Mouse (Mus musculus): ENCODE measurements around the gene Naa80. TPM values are rescaled to one million over a fixed set of nuclear protein-coding genes. Genes with fewer than 3 reads are reported as not detected.

The Naa80 gene
- total RNA-seq, 2 experiments from 2014 or later = 9.3 to 15.4 TPM

DNA sequence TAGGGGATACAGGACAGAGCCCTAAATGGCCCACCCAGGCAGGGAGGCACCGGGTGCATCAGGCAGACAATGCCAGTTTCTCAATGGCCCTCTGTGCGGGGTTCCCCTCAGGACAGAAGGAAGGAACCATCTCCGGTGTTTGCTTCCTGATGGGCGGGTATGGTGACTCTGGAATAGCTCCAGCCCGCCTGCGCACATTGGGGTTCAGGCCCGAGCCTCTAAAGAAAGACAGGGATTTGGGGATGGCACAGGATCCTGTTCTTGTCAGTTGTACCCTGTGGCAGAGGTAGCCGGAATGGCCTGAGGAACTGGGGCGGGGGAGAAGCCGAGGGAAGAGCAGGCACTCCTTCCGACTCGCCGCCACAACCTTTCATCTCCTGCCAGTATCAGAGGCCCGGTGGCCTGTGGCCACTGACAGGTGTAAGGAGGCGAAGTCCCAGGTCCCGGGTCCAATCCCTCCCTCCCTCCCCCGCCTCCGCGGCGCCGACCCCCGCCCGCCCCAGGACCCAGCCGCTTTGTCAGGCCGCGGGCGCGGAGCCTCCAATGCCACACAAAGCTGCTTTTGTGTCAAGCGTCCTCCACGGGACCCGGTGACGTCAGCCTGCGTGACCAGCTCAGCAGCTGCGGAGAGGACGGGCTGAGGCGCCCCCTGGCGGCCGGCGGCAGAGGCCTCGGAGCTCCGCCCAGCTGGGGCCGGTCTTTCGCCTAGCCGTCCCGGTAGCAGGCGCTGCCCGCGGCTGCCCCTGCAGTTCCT is 33.7 kb downstream of the Naa80 start:
- peak; percentile 90 for ATAC-seq (replicated peaks; ENCODE audit: poor library complexity)

DNA sequence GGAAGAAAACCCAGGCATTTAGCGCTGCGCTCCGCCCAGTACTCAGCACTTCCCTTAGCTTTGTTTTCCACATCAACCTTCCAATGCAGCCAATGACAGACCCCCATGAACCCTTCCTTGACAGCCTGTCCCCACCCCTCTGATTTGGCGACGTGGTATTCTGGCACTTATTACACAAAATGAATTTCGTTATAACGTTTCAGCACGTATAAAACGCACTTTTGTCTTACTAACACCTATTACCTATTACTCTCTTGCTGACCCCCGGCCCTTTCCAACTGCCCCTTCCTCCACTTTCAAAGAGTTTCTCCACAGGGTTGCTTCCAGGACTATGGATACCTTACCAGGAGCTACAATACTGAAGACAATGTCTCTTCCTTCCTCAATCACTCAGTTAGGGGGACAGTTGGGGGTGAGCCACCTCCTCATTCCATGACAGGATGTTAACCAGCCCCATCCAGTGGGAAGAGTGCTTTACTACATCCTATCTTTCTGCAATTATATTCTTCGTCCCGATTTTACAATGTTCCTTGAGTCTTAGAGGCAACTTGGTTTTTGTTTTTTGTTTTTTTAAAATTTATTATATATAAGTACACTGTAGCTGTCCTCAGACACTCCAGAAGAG is 34.4 kb downstream of the Naa80 start:
- peak; percentile 18; the same call in 1 of the 2 replicates for ATAC-seq (replicated peaks; ENCODE audit: poor library complexity)

DNA sequence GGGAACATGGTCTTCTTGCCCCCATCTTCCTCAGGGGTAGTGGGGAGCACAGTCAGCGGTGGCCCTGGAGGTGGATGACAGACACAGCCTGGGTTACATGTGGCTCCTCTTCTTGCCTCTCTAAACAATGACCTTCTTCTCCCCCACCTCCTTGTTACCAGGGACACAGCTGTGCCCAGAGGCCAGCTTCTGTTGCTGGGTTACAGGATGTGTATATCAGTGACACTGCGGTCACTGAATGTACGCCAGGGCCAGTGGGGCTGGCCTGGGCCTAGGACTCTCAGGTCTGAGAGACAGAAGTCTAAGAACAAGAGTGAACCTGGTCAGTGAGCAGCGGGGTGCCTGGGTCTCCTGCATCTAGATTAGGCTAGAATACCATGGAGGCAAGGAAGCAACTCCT is 36.3 kb downstream of the Naa80 start:
- no peak for ATAC-seq (replicated peaks; ENCODE audit: poor library complexity)

DNA sequence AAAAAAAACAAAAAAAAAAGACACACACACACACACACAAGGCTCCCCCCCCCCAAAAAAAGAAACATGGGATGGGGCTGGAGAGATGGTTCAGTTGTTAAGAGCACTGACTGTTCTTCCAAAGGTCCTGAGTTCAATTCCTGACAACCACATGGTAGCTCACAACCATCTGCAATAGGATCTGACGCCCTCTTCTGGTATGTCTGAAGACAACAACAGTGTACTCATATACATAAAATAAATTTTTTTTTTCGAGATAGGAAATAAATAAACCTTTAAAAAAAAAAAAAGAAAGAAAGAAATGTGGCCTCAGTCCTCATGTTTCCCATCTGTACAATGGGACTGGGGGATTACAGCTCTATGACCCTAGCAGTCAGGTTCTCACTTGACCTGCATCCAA is 38.8 kb downstream of the Naa80 start:
- no peak for ATAC-seq (replicated peaks; ENCODE audit: poor library complexity)

DNA sequence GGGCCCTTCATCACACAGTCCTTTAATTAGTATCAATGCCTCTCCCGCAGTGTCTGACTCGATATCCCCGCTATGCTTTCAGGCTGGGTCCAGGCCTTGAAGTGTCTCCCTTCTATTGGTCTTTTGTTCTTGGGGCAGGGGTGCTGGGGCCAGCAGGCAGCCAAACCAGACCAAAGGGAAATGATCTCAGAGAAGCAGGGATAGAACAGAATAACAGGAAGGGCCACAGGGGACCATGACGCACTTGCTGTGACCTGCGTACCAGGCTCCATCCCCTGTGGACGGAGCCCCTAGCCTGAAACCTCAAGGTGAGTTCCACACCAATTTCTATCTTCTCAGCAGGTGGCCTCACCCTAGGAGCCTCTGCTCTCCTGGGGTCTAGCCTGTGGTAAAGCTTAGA is 39.4 kb downstream of the Naa80 start:
- ATAC-seq (replicated peaks; ENCODE audit: poor library complexity) = no peak

DNA sequence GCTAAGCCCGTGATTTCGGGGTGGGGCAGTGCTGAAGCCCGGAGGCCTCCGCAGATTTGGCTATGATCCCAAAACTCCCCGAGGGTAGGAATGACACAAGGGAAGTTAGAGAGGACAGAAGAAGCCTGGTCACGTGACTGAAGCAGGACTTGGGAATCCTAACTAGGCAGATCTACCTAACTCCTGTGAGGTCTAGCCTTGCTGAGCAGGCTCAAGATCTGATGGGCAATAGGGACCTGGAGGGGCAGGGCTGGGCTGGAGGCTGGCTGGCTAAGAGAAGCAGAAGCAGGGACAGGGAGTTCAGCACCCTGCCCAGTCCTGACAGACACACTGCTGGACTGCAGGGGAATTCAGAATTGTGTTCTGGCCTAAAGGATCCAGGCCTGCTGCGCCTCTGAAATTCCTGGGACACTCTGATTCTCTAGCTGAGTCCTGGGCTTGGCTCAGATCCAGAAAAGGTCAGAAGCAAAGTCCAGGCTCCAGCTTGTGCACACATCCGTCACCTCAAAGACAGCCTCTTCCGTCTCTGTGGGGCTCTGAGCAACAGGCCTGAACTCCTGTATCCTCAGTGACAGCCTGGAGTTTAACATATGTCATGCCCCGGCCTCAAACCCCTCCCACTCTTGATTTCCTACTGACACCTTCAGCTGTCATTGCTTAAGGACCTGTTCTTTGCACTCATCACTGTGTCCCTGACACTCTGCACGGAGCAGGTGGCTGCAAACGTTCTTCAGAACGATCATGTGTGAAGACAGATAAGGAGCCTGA is 40.3 kb downstream of the Naa80 start:
- ATAC-seq (replicated peaks; ENCODE audit: poor library complexity) = peak; percentile 60

DNA sequence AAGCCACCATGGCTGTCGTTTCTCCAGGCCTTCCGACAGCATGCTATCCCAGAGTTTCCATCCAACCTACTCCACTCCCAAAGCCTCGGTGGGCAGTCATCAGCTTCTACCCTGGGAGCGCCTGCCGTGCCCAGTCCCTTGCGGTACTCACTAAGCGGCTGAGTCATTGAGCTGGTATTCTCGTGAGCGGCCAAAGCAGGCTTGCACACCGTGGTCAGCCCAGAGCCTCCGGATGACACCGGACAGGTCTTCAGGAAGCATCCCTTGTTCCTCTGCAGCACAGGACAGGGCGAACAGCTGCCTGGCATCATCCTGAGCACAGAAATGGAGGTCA is 40.8 kb downstream of the Naa80 start:
- no peak for ATAC-seq (replicated peaks; ENCODE audit: poor library complexity)

DNA sequence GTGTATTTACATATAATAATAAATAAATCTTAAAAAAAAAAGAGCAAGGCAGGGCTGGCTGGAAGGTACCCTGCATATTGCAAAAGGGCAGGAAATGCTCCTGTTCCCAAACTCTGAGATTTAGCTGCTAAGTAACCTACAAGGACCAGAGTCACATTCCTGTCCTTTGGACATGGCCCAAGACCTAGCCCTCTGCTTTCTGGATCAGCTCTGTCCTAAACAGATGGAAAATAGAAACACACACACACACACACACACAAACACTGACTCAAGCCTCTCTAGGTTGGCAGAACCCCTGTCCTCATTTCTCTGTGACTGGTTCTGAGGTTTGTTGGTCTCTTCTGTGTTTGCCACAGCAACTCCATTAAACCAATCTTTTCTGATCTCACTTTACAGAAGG is 42.3 kb downstream of the Naa80 start:
- ATAC-seq (replicated peaks; ENCODE audit: poor library complexity) = no peak

DNA sequence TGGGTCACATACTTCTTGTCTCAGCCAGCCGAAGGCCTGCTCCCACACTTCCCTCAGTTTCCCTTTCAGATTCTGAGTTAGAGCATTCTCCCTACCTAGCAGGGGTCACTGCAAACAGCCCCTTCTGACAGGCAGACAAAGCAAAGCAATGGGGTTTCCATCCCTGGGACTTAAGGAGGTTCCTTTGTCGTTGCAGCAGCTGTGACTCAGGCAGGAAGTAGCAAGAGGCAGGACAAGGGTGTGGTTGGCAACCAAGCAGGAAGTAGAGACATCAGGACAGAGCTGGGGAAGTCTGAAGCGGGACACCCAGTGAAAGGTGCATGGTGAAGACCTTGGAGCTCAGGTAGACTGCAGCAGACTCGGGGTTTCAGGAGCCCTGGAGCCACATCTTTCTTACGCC is 45.9 kb downstream of the Naa80 start:
- ATAC-seq (replicated peaks; ENCODE audit: poor library complexity) = peak; percentile 55

DNA sequence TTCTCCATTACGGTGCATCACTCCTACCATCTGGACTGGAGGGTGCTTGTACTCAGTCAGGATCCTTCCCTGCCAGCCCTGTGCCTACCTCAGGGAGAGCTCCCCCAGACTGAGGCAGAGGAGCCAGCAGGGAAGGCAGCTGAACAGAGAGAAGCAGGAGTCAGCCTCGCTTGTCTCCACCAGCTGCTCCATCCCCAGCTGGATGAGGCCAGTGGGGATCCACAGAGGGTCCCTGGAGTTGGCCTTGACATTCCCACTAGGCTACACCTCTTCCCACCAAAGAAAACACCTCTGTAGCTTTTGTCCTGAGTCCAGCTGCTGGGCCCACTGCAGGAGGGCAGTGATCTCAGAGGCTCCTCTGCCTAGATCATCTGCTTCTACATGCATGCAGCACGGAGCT is 46.3 kb downstream of the Naa80 start:
- ATAC-seq (replicated peaks; ENCODE audit: poor library complexity) = no peak

DNA sequence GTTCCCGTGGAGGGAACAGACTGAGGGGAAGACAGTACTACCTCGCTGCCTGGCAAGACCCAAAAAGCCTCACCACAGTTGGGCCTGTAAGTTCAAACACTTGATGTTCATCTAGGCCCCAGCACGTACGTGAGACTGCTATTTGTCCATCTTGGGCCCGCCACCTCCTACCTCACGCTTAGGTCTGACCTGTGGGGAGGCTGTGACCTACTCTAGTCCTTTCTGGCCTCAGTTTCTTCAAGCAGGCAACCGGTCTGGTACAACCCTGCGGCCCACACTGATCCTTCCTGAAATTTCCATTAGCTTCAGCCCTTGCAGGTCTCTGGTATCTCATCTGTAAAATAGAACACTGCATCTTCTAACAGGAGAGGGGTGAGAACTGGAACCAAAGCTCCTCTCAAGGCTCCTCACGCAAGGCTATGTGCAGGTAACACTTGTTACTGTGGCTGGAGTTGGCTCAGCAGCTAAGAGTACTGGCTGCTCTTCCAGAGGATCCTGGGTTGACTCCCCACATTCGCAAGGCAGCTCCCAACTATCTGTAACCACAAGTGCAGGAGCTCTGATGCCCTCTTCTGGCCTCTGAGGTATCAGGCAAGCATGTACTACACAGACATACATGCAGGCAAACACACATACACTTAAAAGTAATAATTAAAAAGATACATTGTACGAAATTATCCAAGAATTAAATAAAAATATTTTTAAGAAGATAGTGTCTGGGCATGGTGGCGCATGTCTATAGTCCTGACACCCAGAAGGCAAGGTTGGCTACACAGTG is 46.9 kb downstream of the Naa80 start:
- no peak for ATAC-seq (replicated peaks; ENCODE audit: poor library complexity)

DNA sequence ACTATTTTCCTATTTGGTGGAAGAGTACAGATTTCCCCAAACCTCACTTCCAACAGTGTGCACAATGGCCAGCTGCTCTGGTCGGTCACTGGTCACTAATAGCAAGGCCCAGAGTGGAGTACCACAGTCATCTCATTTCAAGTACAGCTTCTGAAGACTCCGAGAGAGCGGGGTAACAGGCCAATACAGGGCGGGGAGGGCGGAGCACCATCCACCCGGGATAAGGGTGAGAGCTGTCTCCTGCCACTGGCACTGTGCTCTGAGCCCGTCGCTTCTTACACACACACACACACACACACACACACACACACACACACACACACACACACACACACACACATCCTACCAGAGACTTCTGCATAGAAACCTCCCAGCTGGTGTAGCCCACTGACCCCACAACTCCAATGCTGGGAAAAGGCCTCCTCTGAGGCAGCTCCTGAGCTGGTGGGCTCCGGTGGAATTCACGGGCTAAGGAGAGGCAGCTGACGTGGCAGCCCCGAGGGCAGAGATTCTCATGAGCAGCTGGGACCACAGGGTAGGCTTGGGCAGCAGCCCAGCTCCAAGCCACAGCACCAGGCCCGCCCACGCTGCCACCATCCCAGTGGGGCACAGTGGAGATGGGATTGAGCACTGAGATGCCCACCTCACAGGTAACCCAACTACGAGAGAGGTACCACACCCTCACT is 47.6 kb downstream of the Naa80 start:
- ATAC-seq (replicated peaks; ENCODE audit: poor library complexity) = no peak; the same call in 1 of the 2 replicates

DNA sequence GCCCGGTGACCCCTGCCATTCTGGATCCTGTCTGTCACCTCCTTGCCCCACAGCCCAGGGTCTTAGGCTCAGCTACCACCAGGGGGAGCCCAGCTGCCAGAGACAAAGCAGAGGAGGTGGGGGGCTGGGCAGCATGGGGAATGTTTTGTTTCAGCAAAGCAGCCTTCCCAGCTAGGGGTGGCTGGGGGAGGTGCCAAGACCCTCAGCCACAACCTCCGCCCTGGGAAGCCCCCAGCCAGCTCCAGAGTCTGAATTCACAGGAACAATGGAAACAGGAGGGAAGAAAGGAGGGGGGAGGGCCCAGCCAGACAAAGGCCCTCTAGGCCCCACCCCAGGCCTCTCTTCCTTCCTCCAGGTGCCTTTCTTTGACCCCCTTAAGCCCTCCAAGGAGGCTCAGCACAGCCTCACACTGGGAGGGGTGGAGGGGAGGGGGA is 48.2 kb downstream of the Naa80 start:
- peak; percentile 59 for ATAC-seq (replicated peaks; ENCODE audit: poor library complexity)

DNA sequence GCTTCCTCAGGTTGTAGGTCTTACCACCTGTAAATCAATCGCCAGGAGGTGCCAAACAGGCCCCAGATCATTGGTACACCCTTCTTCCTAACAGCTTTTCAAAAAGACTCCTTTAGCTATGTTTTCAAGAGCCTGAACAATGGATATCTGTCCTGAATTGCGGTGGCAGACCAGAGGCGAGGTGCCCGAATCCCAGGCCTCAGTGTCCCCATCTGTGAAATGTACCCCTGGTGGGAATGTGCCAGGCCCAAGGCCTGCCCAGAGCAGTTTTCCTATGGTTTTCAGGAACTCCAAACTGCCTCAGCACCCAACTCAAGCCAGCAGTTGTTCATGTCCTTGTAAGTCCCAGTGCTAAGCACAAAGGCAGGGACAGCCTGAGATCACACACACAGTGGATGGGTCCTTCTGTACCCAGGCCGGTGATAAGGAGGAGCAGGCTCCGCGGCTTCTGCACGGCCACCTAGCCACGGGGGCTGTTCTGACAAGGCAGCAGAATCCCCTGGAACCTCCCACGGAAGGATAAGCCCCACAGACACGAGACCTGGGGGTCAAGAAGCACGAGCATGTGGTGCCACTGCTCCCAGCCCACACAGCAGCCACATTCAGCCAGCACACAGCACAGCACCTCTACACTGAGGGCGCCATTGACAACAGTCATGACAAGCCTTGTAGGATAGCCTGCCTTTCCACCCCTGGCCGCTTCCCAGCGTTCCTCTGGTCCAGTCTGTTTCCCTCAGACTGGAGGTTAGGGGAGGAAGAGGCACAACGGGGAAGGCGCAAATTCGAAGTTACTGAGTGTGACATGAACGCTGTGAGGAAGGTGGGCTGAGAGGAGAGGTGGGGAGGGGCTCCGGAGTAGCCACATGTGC is 48.9 kb downstream of the Naa80 start:
- no peak for ATAC-seq (replicated peaks; ENCODE audit: poor library complexity)

DNA sequence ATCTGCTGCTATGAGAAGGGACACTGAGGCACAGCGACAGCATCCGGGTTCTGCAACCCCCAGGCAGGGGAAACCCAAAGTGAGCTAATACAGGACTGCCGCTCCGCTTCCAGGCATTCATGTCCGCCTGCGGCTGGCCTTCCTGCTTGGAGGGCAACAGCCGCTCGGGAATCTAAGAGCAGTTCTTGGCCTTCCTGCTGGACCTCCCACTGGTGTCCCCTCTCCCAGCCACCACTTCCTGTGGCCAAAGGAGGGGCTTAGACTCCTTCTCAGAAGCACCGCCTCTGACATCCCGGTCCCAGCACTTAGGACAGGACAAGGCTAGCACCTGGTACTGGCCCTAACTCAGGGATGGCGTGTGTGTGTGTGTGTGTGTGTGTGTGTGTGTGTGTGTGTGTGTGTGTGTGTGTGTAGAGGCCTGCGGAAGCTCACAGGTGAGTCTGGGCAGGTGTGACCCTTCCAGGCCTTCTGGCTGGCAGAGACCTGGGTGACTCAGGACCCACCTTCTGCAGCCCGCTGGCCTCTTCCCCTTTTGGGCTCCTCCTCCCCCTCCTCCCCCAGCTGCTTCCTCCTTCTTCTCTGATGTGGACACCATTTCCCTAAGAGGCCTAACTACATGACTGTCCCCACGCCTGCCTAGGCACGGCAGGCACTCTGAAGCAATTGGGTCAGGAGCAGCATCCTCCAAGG is 50.2 kb downstream of the Naa80 start:
- peak; percentile 49 for ATAC-seq (replicated peaks; ENCODE audit: poor library complexity)

DNA sequence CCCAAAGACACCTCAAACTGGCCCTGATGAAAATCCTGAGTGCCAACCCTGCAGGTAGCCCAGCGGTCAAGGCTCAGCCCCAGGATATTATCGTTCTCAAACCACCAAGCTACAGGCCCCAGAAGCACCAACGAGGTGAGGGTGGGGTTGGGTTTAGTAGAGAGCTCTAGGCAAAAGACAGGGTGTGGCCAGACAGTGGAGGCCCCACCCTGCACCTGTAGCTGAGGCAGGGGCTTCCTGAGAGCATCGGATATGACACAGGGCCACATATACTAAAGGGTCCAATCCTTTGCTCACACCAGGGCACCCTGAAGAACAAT is 50.7 kb downstream of the Naa80 start:
- no peak for ATAC-seq (replicated peaks; ENCODE audit: poor library complexity)

DNA sequence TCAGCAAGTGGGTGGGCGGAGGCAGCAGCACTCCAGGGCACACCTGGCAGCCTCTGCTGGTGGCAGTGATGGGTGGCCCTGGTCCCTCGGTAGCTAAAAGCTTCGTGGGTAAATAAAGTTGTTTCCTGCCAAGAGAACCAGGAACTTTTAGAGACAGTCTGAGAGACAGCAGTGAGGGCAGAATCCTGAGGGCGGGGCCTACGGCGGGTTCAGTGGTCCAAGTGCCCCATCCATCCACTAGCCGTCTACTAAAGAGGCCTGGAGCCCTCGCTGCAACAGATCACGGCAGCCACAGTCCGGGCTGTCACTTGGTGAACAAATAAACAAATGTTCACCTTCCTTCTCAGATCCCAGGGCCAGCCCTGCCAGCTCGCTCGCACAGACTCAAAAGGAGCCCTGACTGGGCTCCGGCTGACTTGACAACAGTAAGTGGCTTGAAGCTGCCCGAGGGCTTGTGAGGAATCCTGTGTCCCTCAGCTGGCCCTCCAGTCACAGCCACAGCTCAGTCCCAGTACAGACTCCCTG is 51.3 kb downstream of the Naa80 start:
- no peak for ATAC-seq (replicated peaks; ENCODE audit: poor library complexity)

DNA sequence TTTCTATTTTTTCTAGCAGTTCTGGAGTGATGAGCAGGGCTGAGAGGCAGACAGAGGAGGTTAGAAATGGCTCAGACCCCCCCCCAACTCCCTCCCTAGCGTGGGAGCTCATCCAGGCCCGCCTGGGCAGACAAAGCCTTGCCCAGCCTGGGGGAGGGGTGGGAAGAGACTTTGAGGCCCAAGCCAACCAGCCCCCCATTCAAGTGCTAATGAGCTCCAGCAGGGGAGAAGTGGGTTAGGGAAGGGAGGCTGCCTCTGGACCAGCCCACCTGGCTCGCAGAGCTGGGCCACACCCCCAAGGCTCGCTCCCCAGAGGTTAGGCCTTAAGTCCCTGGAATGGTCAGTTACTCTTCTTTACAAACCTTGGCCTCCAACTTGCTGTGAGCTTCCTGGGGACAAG is 51.9 kb downstream of the Naa80 start:
- ATAC-seq (replicated peaks; ENCODE audit: poor library complexity) = no peak

DNA sequence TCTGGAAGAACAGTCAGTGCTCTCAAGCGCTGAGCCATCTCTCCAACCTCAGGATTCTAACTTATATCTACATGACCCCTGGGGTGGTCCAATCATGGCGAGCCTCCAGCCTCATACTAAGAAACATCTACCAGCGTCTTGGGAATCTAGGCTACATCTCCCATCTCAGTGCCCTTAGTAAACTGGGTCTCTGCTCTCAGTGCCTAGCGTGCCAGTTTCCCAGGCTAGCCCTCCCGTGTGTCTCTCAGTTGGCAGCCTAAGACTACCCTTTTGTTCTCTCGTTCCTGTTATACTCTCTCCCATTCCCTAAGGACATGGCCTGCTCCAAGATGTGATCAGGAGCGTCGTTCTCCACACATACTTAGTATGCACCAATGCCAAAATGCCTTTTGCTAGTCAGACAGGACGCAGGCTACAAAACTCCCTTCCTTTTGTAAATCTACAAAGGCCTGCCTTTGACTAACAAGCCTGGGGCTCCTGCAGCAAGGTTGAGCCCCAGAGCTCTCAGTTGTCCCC is 52.7 kb downstream of the Naa80 start:
- ATAC-seq (replicated peaks; ENCODE audit: poor library complexity) = no peak

Data from megakaryocyte progenitor cell, adult 5-6 weeks (primary cell).